Mouse (Mus musculus) T-helper 17 cell (primary cell): ENCODE data around the gene Coro2b.

Experiments
- in situ Hi-C, 2 experiments: fragments of 300-600 bp; cut with MboI, MseI; formaldehyde crosslinking; loops; 1 replicate in 1 of 2; 2 replicates in 1 of 2; pipeline ENCODE4 v1.15.1; 2025; ENCODE audit warnings: high pct_unique_total_duplicates in 2 of 2

Gene Coro2b

DNA sequence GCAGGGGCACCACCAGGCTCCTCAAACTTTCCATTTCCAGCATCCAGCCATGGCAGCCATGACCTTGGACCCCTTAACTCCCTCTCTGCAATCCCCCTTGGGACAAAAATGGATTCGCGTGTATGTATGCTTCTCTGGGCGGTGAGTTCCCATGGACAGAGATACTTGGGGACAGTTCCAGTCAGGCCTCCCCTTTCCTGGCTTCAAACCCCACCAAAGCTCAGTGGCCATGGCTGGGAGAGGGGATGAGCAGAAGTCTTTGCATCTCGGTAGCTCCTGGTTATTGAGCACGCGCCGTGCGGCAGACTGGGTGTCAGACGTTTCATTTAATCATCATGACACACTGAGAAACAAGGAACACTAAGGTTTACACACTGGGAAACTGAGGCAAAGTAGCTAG is 56.7 kb downstream of the Coro2b start:
- in situ Hi-C loops = no loop called here

DNA sequence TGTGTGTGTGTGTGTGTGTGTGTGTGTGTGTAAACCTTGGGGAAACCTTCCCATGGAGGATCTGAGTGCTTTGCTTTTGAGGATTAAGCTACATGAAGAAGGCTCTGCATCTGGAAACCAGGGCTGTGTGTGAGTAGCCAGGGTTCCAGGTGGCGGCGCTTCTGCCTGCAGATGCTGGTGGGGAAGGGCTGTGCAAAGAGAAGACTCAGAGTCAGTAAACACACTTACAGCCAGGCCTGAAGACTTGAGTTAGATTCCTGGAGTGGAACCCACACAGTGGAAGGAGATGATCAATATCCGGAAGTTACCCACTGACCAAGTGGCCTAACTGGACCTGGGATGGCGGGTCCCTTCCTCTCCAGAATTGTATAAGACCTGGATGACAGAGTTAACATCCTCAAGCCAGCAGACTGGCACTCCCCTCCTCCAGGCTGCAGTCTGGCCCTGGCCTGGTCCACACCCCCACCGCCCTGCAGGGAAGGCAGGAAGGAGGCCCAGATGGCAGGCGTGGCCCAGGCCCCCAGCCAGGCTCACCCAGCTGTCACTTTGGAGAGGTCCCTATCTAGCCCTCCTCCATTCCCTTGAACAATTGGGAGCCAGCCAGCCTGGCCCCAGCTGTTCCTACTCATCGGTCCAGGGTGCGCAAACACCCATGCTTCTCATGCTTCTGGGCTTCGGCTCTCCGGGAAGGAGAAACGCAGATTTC is 59.9 kb downstream of the Coro2b start:
- in situ Hi-C loops = no loop called here

DNA sequence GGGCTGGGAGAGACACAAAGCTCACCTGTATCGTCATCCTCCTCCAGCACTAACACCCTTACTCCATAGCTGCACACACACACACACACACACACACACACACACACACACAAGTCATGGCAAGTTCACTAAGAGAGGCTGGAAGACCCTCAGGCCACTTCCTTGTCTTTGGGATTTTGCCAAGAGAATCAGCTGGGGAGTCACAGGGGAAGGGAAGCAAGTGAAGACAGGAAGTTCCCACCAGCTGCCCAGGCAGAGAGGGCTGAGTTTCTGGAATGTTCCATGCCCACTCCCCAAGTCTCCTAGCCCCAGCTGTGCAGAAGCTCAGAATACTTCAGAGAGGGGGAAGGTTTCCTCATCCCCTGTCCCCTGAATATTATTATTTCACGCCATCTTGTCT is 62.6 kb downstream of the Coro2b start:
- in situ Hi-C loops = loop anchor here (5.0 kb wide), 1 partner anchor 78 kb away; no protein-coding TSS in a partner anchor

DNA sequence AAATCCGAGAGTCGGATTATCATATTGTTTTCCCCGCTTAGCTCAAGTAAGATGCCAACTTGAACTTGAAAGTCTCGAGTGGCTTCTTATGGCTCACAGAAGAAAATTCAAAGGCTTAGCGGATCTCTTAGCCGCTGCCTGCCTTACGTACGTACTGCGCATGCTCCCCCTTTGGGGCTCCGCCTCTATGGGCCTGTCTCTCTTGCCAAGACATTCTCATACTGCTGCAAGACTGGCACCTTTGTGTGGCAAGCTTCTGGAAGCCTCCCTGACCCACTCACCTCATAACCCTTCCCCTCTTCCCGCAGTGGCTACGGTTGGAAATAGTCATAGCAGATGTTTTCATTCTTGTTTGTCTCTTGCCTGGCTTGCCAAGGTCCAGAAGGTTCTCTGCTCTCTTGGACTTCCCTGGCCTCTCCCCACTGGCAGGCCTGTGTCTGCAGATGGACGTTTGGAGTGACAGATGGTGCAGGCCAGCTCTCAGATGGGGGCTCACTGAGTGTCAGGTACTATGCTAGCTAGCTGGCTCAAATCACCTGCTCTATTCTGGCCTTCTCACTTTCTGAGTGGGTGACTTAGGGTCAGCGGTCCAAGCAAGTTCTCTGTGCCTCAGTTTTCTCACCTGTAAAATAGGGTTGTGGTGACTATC is 65.2 kb downstream of the Coro2b start:
- in situ Hi-C loops = loop anchor here (5.0 kb wide), 1 partner anchor 81 kb away; no protein-coding TSS in a partner anchor

DNA sequence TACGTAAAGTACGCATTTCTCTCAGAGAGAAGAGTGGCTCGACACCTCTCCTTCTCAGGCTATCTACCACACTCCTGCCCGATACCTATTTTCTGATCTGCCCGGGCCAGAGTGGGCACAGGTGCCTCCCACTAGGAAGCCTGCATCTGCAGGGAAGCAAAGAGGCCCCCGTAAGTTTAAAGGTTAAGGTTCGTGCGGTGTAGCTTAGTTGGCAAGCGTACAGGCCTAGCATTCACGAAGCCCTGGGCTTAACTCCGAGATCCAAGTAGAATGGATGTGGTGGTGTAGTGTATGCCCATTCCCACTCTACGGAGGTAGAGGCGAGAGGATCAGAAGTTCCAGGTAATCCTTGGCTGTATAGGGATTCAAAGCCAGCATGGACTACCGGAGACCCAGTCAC is 65.8 kb downstream of the Coro2b start:
- in situ Hi-C loops = loop anchor here (5.0 kb wide), 1 partner anchor 81 kb away; no protein-coding TSS in a partner anchor

DNA sequence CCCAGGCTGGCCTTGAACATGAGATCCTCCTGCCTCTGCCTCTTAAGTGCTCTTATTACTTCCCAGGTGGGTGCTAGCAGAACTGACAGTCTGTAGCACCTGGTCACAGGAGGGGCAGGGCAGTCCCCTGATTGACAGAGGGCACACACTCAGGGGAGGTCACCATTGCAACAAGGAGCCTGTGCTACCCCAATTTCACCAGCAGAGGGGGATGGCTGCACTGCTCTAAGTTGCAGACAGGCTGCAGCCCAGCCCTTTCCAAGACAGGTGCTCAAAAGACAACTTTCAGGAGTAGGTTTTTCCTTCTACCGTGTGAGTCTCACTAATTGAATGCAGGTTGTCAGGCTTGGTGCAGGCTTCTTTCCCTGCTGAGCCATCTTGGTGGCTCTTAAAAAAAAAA is 66.4 kb downstream of the Coro2b start:
- in situ Hi-C loops = loop anchor here (5.0 kb wide), 1 partner anchor 82 kb away; no protein-coding TSS in a partner anchor

DNA sequence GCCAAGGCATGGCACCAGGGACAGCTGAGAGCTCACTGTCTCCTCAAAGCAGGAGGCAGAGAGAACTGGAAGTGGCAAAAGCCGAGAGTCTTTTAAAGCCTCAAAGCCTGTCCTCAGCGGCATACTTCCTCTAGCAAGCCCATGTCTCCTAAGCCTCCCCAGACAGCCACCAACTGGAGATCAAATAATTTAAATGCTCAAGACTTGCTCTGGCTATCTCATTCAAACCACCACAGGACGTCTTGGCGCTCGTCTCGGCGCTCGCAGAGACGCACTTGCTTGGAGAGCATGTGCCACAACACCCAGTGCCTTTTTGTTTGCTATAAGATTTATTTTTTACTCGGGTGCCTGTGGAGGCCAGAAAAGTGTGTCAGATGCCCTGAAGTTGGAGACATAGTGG is 67.1 kb downstream of the Coro2b start:
- in situ Hi-C loops = loop anchor here (5.0 kb wide), 2 partner anchors 83 to 177 kb away; no protein-coding TSS in a partner anchor

DNA sequence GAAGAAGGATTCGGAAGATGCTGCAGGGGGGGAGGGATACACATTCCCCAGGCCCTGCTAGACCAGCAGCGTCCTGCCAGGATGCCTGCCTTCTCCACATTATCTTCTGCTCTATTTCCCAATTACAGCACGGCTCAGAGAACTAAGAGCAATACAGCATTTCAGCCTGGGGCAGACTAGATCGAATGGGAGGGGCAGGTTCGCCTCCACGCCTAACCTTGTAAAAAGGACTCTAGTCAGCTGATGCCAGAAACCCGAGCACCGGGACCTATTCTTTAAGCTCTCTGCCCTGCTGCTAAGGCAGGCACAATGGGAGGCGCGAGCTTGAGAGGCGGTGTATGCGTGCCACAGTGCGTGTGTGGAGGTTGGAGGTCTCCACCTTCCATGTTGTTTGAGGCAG is 67.7 kb downstream of the Coro2b start:
- in situ Hi-C loops = loop anchor here in 1 of 2 experiments (5.0 kb wide), 1 partner anchor 177 kb away; no protein-coding TSS in a partner anchor

DNA sequence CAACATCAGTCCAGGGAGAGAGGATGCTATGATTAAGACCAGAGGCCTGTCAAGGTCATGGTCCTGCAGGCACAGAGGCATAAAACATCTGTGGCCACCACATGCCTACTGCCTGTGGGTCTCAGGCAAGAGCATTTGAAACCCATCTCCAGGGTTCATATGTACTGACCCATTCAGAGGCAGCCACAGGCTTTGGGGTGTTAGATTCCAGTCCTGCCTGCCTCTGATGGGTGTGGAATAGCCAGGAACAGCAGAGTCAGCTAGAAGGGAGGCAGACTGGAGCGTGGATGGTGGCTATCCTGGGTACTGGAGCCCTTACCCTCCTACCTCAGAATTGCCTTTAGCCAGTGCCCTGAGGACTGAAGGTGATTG is 69.4 kb downstream of the Coro2b start:
- in situ Hi-C loops = loop anchor here in 1 of 2 experiments (5.0 kb wide), 1 partner anchor 175 kb away; no protein-coding TSS in a partner anchor

DNA sequence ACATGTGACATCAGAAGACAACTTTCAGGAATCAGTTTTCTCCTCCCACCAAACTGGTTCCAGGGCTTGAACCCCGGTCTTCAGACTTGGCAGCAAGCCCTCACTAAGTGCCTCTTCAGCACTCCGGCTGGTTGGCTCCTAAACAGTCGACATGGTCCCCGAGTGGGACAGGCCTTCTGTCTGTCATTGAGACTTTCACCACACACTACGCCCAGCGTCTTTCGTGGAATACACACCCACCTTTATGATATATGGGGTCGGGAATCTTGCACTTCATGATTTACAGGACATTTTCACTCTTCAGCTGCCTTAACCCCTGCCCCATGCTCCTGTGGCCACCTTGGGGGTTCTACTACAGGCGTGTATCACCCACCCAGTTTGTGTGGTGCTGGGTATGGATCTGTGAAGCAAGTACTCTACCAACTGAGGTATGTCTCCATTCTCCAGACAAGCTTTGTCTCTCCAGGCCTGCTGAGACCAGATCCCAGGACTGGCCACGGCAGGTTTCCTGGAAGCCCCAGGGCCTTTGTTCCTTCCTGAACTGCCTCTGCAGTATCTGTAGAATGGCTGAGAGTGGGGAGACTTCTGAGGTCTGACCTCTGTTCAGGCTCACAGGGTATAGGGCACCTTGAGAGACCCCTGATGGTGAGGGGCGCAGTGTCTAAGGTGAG is 70.0 kb downstream of the Coro2b start:
- in situ Hi-C loops = loop anchor here in 1 of 2 experiments (5.0 kb wide), 1 partner anchor 175 kb away; no protein-coding TSS in a partner anchor

DNA sequence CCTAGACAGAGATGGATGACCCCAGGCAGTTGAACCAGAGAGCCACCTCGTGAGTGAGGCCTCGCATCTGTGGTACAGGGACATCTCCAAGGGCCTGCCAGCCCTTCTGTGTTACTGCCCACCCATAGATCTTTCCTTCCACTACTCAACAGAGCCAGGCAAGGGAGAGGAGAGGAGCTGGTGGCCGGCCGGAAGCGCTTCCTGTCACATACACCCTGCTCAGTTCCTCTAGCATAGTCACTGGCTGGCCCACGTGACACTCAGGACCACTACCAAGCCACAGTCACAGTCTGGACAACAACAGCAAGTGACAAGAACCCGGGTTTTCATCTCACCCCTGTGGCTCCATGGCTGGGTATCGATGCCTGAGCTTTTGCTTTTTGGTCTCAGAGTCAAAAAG is 70.8 kb downstream of the Coro2b start:
- in situ Hi-C loops = loop anchor here in 1 of 2 experiments (5.0 kb wide), 1 partner anchor 174 kb away; no protein-coding TSS in a partner anchor

DNA sequence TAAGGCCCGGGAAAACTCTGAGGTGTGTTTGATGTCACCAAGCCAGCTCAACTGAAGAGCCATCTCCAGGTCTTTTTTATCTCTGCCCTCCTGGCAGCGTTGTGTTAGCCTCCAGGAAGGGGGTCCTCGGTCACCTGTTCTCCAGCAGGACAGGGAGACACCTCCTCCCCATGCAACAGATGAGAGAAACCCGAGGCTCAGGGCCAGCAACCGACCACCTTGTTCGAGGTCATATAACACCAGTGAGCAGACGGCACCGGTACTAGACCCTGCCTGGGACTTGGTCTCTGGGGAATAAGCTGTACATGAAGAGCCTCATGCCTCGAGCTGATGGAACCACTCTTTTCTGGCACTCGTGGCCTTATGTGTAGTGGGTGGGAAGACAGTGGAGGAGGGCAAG is 72.1 kb downstream of the Coro2b start:
- in situ Hi-C loops = loop anchor here in 1 of 2 experiments (5.0 kb wide), 1 partner anchor 172 kb away; no protein-coding TSS in a partner anchor

DNA sequence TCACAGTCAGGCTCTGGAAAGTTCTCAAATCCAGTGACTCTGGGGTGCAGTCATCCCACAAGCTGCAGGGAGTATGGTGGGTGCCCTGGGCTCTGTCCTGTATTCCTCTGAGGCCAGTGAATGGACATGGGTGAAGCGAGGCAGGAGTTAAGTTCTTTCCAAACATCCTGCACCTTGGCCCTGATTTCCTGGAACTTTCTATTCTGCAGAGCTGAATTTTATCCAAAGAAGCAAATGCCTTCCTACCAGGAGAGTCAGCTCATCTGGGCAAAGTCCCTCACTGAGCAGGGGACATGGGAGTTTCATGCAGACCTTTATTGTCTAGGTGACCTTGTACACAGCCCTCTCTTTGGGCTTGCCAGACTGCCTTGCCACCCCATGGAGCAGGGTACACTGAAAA is 75.1 kb downstream of the Coro2b start:
- in situ Hi-C loops = no loop called here

DNA sequence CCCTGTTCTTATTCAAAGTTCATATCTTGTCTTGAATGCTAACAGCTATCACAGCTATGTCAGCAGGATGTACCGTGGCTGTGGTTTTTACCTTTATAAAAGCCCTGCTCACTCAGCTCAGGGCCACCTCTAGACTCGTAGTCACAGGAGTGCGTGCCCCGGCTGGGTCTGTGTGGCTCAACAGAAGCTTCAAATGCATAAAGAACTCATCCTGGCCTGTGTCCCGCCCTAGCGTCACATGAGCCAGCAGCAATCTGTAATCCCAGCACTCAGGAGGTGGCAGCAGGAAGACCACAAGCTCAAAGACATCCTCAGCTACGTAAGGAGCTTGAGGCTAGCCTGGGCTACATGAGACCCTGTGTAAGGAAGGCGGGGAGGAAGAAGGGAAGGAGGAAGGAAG is 75.7 kb downstream of the Coro2b start:
- in situ Hi-C loops = no loop called here

DNA sequence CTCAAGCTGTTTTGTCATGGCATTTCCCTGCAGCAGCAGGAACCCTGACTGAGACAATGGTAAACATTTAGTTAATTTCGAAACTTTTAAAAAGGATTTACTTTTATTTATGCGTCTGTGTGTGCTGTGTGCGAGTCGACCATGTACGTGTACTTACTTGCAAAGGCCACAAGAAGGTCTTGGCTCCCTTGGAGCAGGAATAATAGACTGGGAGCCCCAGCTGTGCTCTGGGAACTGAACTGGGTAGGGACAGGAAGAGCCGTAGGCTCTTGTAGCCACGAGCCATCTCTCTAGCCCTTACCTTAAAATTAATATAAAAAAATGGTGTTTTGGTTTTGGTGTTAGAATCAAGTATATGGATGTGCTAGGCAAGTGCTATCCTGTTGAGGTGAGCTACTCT is 76.8 kb downstream of the Coro2b start:
- in situ Hi-C loops = no loop called here

DNA sequence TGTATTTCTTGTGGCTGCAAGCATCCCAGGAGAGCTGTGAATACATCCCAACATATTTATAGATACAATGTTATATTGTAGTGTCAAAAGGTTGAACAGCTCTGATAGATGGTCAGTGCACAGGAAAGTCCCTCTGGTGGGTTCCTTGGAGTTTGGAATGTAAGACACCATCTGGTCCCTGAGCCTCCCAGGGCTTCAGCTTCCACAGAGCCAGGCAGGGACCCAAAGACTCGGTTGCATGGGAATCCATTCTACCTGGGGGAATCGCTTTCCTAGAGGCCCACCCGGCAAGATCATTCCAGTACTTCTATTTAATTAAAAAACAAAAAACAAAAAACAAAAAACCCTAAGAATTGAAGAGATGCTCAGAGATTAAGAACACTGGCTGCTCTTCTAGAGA is 78.4 kb downstream of the Coro2b start:
- in situ Hi-C loops = no loop called here

DNA sequence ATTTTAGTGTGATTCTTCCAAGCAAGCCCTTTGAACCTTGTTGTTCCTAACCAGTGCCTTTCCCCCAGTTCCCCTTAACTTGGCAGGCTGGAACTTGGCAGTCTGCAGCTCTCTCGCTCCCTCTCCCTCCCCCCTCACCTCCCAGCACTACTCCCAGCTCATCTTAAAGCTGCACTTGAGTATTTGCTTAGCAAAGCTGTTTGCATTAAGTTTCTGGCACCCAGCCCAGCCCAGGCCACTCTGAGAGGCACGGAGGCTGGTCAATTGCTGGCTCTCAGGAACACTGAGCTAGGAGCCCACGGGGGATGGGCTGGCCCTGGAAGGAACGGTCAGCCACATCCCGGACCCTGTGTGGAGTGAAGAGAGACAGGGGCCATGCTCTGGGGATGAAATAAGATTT is 80.8 kb downstream of the Coro2b start:
- in situ Hi-C loops = no loop called here

DNA sequence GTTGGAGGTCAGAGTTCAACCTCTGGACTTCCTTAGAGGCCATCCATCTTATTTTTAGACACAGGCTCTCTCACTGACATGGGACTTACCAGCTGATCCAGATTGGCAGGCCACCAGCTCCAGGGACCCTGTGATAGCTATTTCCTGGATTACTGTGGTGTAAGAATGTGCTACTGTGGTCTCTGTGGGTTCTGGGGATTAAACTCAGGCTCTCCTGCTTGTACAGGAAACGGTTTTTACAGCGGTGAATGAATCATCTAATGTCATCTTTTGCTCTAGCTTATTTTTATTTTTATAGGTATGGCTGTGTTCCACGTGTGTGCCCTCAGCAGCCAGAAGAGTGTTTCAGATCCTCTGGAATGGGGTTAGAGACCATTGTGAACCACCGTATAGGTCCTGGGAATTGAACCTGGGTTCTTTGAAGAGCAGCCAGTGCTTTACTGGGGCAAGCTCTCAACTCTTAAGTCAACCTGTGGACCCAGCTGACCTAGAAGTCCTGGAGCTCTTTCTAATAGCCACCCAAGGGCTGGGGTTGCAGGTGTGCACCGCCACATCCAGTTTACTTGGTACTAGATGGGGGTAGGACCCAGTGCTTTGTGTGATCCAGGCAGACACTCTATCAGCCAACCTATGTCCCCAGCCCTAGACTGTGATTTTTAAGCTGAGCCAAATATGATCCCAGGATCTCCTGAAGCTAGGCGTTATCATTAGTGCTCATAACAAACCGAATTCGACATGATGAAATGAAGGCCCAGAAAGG is 81.5 kb downstream of the Coro2b start:
- in situ Hi-C loops = no loop called here

DNA sequence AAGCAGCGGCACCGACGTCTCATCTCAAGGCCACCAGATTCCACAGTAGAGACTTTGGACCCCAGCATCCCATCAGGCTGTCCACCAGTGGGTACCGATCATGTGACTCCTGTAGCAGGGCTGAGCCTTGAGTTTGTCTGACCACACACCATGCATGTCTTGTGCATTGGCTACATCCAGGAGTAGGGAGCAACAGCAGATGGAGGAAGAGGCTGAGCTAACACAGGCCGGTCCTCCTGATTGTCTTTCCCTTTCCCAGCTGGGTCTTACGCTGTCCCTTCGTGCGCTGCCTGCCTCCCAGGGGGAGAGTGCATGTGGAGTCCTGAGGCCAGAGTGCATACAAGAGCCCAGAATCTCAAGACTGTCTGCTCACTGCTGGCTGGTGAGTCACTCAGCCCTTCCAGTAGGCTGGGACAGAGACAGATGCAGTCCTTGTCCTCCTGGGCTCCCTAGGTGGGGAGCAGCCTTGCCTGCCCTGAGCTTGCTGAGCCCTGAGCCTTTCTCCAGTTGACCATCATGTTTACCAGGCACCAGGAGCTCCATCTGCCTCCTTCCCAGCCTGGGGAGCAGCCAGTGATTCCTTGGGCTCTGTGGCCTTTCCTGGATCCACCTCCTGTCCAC is 84.4 kb downstream of the Coro2b start:
- in situ Hi-C loops = no loop called here

DNA sequence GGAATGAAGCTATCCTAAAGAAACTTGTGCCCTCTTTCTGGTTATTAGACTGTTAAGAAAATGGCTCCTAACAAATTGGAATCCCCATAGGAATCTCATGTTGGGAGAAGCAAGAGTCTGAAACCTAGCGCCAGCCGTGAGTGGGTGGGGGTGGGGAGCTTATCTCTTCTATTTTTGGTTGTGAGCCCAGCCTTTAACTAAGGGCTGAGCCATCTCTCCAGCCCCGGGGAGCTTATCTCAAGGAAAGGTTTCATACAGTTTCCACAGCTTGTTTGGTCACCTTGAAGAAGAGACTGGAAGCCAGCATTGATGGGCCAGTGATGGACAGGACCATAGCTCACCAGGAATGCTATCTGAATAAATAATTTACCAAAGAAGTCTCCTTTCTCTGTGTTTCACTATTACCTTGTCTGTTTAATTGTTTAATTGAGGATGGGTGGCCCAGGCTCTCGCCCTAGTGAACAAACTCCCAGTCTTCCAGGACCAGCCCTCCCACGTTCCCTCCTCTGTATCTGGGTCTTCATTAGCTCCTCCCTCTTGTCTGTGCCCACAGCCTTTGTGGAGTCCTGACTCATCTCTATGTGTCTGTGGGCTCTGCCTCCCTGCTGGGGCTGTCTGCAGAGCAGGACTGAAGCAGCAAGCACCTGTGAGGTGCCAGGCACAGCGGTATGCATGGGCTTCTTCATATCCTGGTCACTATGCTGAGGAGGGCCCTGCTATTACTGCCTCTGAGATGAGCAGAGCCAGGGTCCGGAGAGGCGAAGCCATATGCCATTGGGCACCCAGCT is 85.1 kb downstream of the Coro2b start:
- in situ Hi-C loops = no loop called here
